Mouse (Mus musculus) MN1 (cell line): ENCODE results near the gene Dpysl5.
"Not testable (repeated sequence)": the region's sequence is repeated elsewhere in the genome, so short reads cannot be mapped to it uniquely, and the experiment has no call there.

Experiments
- DNase-seq: peaks from one replicate; pipeline ENCODE4 v3.0.0-alpha.2; 2016; ENCODE audit warnings: low spot score

Gene Dpysl5

GRCm38 (mm10) chr5:30711147-30712001, at the start of gene Dpysl5:
Gene Dpysl5, plus strand, starts transcription at chr5:30711564.
- peak; percentile 89 for DNase-seq

DNA sequence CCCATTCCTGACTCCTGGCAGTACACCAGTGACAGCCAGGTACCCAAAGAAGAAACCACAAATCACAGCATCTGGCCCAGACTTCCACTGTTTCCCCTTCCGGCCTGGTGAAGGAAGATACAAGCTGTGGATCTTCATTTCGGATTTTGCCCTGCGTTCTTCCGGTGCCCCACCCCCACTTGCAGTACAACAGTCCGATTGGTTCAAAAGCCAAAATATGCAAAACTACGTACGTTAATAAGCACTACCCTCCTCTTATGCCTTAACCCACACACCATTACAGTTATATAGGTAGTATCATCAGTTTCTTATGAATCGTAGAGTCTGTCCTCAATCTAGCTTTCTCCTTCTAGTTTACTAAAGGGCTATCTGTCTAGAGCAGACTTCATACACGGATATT, 46.0 kb upstream of the Dpysl5 start:
- no peak for DNase-seq

DNA sequence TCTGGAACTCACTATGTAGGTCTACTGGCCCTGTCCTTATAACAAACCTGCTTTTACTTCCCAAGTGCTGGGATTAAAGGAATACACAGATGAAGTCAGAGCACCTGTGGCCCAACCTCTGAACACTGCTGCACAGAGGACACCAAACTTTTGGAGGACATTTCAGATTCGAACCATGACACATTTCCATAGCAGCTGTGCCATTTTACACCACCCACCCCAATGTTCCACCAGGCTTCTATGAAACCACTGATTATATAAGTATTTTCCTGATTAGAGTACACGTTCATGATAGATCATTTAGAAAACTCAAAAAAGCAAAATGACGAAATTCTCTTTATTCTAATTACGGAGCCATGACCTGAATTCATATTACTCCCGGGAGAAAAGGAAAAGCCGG, 45.4 kb upstream of the Dpysl5 start:
- DNase-seq, result no peak

DNA sequence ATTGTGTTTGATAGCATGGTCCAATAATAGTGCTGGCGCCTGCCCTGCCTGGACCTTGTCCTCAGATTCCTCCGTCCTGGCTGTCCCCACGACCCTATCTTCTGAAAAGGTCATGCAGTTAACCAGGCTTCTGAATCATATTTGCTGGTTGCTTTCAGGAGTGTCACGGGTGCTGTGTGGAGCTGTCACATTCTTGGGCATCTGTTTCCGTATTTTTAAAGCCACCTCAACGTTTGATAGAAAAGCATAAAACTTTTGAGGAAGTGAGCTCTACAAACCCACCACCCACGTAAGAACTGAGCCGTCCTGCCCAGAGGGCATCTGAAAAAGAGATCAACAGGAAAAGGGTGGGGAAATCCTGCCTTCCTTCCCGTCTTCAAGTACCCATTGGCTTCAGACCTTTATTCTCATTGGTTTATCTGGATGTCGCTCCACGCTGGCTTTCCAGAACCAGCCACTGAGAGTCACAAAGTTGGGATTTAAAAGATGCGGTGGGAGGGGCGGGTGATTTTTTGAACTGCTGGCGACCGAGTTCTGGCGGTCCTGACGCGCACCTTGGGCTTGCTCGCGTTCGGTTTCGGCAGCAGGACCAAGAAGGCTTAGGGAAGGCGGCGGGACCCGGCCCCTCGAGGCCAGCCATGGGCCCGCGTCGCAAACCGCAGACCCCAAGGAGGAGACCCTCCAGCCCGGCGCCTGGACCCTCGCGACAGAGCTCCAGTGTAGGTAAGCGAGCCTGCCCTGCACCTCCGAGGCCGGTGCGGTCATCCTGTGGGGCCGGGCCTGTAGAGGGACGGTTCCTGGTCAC, 44.8 kb upstream of the Dpysl5 start, which contains the start of gene Cenpa:
Gene Cenpa (plus strand): TSS at position 387 of the 805 bp plus-strand sequence.
- peak; percentile 95 for DNase-seq

GRCm38 (mm10) chr5:30667215-30667614, 44.1 kb upstream of the Dpysl5 start:
- no peak for DNase-seq

- no peak for DNase-seq
Measured at GRCm38 (mm10) chr5:30667686-30668085, 43.7 kb upstream of the Dpysl5 start.

GRCm38 (mm10) chr5:30668637-30669495, 42.5 kb upstream of the Dpysl5 start:
- no peak for DNase-seq

- DNase-seq, result no peak
Measured at GRCm38 (mm10) chr5:30669496-30669830, 41.9 kb upstream of the Dpysl5 start.

GRCm38 (mm10) chr5:30670091-30670490, 41.3 kb upstream of the Dpysl5 start:
- no peak for DNase-seq

DNA sequence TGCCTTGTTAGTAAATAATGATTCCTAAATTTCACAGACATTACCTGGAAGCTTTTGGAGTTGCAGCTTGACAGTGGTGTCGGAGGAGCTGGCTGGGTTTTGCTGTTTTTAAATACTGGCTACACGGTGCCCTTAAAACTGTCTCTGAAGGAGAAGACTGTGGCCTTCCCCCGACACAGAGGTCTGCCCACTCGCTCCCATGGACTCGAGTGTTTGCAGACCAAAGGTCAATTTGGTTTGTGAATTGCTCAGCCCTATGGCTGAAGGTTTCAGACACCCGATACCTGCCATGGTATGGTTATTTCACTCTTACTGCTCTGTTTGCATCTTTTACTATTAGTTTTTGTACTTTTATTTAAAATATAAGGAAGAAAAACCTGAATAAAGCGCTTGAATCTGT, 37.4 kb upstream of the Dpysl5 start:
- DNase-seq, result no peak

DNA sequence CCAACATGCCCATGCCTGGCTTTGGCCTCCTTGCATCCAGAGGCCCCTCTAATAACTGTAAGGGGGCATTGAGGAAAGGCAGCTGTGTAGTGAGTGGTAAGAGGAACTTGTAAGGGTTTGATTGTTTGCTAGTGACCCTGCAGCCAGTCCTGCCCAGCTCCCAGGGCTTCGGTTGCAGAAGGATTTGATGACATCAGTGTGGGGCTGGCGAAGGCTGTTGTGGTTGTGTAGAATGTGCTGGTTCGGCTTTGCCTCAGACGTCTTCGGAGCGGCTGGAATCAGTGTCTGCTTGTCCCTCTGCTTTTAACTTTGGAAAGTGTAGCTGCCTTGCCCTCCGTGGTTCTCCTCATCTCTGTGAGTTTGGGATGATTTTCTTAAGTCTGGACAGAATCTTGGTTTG, 34.6 kb upstream of the Dpysl5 start:
- no peak for DNase-seq

DNA sequence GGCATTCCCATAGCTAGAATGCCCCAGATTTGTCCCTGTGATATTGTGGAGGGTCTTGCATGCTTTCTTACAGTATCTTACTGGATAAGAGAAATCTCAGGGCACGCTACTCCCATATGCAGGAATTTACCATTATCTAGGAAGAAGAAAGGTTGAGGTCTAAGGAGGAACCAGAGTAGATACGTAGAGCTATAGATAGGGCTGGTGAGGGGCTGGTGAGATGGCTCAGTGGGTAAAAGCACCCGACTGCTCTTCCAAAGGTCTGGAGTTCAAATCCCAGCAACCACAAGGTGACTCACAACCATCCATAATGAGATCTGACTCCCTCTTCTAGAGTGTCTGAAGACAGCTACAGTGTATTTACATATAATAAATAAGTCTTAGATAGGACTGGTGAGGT, 33.3 kb upstream of the Dpysl5 start:
- not testable (repeated sequence) for DNase-seq

DNA sequence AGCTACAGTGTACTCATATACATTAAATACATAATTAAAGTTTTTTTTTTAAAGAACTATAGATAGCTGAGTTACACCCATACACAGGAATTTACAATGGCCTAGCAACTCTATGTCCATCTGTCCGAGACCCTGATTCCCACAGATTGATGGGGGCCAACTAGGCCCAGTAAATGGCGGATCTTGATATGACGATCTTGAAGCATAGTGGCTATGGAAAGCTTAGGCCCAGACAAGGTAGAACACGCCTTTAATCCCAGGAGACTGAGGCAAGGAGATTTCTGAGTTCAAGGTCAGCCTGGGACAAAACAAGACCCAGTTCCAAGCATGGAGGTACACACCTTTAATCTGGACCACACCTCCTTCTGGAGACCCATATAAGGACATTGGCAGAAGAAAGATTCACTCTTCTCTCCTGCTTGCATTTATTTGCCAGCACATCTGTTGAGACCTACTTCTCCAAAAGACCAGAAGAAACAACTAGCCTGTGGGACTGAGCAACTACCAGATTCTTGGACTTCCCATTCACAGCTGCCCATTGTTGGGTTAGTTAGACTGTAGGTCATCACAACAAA, 32.6 kb upstream of the Dpysl5 start:
- DNase-seq, result no peak

GRCm38 (mm10) chr5:30679593-30679992, 31.8 kb upstream of the Dpysl5 start:
- DNase-seq, result no peak

- DNase-seq, result no peak
Measured at GRCm38 (mm10) chr5:30681970-30682369, 29.4 kb upstream of the Dpysl5 start.

DNA sequence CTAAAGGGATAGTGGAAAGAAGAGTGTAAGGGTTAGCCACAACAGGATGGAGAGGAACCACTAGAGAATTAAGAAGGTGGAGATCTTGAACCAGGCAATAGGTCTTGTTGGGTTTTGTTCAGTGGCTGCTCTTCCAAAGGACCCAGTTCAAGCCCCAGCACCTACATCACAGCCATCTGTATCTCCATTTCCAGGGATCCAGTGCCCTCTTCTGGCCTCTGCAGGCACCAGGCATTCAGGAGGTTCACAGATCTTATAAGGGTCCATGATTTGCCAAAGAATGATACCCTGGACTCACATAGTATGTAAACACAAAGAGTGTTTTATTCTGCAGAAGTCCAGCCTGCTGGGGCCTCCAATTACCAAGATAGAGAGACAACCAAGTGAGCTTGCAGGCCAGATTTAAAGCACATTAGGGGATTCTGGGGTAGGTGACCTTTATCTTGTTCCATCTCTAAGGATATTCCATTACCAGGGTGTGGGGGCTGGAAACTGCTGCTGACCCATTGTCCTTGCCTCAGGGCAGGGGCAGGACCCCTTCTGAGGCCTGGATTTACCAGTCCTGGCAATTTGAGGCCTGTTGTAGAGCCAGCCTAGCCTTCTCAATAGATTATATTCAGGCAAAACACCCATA, 28.3 kb upstream of the Dpysl5 start:
- no peak for DNase-seq

DNA sequence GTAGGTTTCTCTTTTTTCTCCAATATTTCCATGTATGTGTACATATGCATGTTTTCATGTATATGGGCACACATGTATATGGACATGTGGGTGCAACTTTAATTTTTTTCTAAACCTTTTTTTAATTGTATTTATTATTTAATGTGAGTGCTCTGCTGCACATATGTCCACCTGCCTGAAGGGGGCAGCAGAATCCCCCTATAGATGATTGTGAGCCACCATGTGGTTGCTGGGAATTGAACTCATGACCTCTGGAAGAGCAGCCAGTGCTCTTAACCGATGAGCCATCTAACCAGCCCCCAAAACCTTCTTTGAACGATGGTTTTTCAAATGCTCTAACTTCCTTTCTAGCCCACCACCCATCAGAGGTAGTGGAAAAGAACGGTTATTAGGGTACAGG, 27.4 kb upstream of the Dpysl5 start:
- DNase-seq, result no peak

- DNase-seq, result no peak
Measured at GRCm38 (mm10) chr5:30686781-30687180, 24.6 kb upstream of the Dpysl5 start.

DNA sequence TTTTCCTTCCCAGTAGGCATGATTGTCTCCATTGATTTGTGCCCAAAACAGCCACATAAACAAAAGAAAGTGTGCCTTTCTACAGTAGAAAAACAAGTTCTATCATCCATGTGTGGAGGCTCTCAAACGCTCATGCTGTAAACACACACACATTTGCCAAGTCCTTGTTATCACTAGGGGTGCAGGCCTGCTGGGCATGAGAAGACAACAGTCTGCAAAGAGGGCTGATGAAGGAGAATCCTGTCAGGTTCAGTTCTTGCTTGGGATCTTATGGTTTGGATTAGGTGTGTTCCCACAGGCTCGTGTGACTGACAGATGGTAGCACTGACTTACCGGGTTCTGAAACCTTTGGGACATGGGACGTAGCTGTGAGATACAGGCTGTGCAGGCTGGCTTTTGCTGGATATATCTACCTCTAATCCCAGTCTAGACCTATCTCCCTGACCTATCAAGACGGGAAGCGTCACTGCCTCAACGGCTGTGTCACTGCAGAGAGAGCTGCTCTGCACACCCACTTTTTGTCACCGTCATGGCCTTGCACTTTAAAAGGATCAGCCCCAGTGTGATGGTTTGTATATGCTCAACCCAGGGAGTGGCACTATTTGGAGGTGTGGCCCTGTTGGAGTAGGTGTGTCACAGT, 10.9 kb upstream of the Dpysl5 start:
- DNase-seq, result no peak

DNA sequence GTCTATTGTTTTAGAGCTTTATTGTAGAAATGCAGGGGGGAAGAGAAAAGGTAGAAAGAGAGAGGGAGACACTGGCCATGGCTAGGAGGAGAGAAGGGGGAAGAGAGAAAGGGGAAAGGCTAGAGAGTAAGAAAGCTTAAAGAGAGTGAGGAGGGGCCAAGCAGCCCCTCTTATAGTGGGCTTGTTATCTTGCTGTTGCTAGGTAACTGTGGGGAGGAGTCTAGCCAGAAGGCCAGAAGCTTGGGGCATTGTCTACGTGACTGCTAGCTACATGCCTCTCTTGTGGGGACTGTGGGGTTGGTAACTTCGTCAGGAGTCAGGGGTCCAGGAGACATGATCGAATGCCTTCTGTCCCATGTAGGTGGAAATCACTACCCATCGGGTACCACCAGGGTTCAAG, 10.0 kb upstream of the Dpysl5 start:
- DNase-seq, result not testable (repeated sequence)

DNA sequence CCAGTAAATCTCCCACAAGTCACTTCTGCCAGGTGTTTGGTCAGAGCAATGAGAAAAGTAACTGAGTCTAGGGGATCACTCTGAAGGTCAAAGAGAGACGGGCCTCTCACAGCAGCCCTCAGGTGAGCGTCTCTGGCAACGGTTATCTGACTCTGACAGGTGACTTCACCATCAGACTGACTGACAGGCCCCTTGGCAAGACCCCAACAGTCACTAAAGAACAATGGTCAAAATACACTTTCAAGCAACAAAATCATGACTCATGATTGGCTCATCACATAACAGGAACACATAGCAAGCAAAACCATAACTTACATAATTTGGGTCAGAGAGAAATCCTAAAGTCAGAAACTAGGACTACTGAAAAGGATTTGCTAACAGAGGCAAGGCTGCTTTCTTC, 9.5 kb upstream of the Dpysl5 start:
- no peak for DNase-seq
